Mouse (Mus musculus) stomach, postnatal 0 days (tissue): Measurements from ENCODE around the gene Ascc2. TPM values are rescaled to one million over a fixed set of nuclear protein-coding genes. Genes with fewer than 3 reads are reported as not detected.
"Not testable (repeated sequence)": the region's sequence is repeated elsewhere in the genome, so short reads cannot be mapped to it uniquely, and the experiment has no call there.

Experiments
- ATAC-seq: fragments of 200-750 bp; cut with Nextera tagmentation; 2 replicates; pipeline ENCODE4 v1.8.0; 2017; ENCODE audit not compliant: low FRiP score, low TSS enrichment
- DNase-seq: peaks from one replicate; pipeline ENCODE4 v3.0.0-alpha.2; 2016; ENCODE audit warnings: low spot score
- H3K27ac ChIP-seq: fragments of 300-500 bp; sonication (generic); replicated peaks from 2 replicates; pipeline ENCODE4 v1.5.1; 2014; ENCODE audit warnings: mild to moderate bottlenecking, control low read depth
- H3K27me3 ChIP-seq: fragments of 300-500 bp; sonication (generic); 2 replicates; pipeline ENCODE4 v1.6.1; 2014; ENCODE audit warnings: low read length; ENCODE audit not compliant: control insufficient read depth, insufficient read depth
- H3K36me3 ChIP-seq: fragments of 300-500 bp; sonication (generic); 2 replicates; pipeline ENCODE4 v1.6.1; 2014; ENCODE audit warnings: low read length, mixed read lengths; ENCODE audit not compliant: control insufficient read depth, insufficient read depth
- H3K4me1 ChIP-seq: fragments of 300-500 bp; sonication (generic); replicated peaks from 2 replicates; pipeline ENCODE4 v1.6.1; 2014; ENCODE audit warnings: antibody characterized with exemption; ENCODE audit not compliant: control insufficient read depth, insufficient read depth
- H3K4me2 ChIP-seq: fragments of 300-500 bp; sonication (generic); replicated peaks from 2 replicates; pipeline ENCODE4 v1.6.1; 2014; ENCODE audit warnings: low read depth, mild to moderate bottlenecking, control low read depth, moderate library complexity
- H3K4me3 ChIP-seq: fragments of 300-500 bp; sonication (generic); 2 replicates; pipeline ENCODE4 v1.5.1; 2014; ENCODE audit warnings: low read depth, low read length, control low read depth
- H3K9ac ChIP-seq: fragments of 300-500 bp; sonication (generic); 2 replicates; pipeline ENCODE4 v1.6.1; 2014; ENCODE audit warnings: mild to moderate bottlenecking, low read length, control low read depth, mixed read lengths
- H3K9me3 ChIP-seq: fragments of 300-500 bp; sonication (generic); 2 replicates; pipeline ENCODE4 v1.6.1; 2016; ENCODE audit warnings: low read length; ENCODE audit not compliant: control insufficient read depth
- CTCF ChIP-seq: IDR thresholded peaks from 2 replicates; pipeline ENCODE4 v1.5.1; 2016; ENCODE audit warnings: antibody characterized with exemption, low read depth, mild to moderate bottlenecking, moderate library complexity
- EP300 ChIP-seq: optimal IDR thresholded peaks from 2 replicates; pipeline ENCODE3; 2016; ENCODE audit warnings: antibody characterized with exemption
- WGBS: fragments of 180-500 bp; shearing (Covaris S2); extraction: QIAGEN DNeasy Blood & Tissue Kit; methylation state at CpG from one replicate; pipeline ENCODE4 v1.1.7; 2014; 5-methylcytosine and 5-hydroxymethylcytosine counted together
- polyA plus RNA-seq: library from polyadenylated mRNA; unstranded; fragments of >200 nt; fragmentation: Nextera tagmentation; extraction: Ambion mirVana; gene quantifications from 2 replicates; pipeline ENCODE4 v1.2.1, GENCODE M21; 2015

Ascc2 gene
- polyA plus RNA-seq, 1 experiment from 2014 or later, result 20.2 TPM

DNA sequence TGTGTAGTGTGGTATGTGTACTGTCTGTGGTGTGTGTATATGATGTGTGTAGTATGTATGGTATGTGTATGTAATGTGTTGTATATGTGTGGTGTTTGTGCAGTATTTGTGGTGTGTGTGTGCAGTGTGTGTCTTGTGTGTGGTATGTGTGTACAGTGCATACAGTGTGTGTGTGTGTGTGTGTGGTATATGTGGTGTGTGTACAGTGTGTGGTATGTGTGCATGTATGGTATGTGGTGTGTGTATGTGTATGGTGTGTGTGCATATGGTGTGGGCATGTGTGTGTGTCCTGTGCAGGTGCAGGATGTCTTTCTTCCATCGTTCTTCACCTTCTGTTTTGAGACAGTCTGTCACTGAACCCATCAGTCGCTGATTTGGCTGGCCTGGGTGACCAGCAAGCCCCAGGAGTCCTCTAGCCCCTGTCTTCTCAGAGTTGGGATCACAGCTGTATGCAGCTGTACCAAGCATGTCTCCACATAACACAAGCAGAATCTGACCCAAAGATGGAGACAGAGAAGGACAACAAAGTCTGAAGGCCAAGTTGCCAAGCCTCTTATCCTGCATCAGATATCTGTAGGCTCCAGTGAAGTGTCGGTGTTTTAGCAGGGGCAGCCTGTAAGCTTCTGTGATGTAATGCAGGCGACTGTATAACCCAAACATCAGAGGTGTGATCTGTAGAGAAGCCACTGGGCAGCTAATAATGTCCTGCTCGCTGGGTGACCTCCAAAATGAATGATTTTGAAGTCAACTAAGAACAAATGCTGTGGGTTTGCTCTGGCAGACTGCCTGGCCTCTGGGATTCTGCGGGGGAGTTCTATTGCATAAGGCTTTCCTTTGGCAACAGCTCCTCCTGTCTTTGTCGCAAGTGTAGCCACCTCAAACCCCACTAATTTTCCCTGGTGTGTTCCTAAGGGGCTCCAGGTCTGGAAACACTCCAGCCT lies 59.8 kb downstream of the Ascc2 start:
- Histone ChIP-seq H3K9me3 (no peaks in the 10 kb centered on the region), H3K27me3 (no peaks in the 10 kb centered on the region), H3K36me3 (peaks cover 6% of the 10 kb centered on the region; the same call in 1 of the 2 replicates), H3K4me3 (no peak overlapping the region), H3K4me1 (no peaks in the 10 kb centered on the region; the same call in 1 of the 2 replicates), H3K4me2 (no peak overlapping the region), H3K9ac (no peak overlapping the region; the same call in 1 of the 2 replicates), H3K27ac (0 out of 2 replicates have a peak overlapping the region, but pooled peaks have one; percentile 13)
- TF ChIP-seq CTCF (peak; percentile 76), EP300 (no peak)
- ATAC-seq, result no peak; the same call in 1 of the 2 replicates
- 17% methylated on average over 7 of the region's 7 CpGs for WGBS
- DNase-seq, result peak; percentile 71

DNA sequence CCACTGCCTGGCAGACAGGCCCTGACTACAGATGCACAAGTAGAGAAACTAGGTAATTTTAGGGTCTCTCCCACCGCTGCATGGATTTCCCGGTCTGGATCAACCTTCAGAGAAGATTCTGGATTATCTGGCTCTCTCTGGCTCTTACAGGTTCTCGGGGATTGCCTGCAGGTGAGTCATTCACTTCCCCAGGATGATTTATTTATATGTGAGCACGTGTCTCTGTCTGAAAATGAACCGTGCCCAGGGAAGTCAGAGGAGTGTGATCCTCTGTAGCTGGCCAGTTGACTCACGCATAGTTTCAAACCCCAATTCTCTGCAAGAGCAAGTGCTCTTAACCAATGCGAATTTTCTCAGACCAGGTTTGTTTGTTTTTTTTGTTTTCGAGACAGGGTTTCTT lies 63.2 kb downstream of the Ascc2 start:
- TF ChIP-seq EP300, result no peak
- TF ChIP-seq CTCF, result no peak

DNA sequence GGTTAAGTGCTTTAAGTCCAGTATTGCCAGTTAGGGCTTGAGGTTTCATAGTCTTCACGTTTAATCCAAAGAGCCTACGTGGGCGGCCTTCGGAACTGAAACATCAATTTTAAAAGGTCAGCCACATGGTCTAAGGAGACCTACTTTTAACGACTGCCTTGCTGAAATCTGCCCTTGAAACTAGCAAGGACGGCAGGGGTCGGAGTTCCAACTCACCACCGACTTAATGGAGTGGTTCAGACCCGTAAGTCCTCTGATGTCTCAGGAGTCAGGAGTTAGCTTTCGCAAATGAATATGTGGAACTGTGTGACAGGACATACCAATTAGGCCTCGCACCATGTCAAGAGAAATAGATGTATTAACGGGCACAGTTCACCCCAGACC lies 66.1 kb downstream of the Ascc2 start:
- no peaks in the 10 kb centered on the region for H3K9me3 ChIP-seq
- no peak; the same call in 1 of the 2 replicates for TF ChIP-seq CTCF
- no peak for TF ChIP-seq EP300
- H3K27ac ChIP-seq, result peak overlapping the region; percentile 81
- no peaks in the 10 kb centered on the region for H3K4me1 ChIP-seq
- no peak for ATAC-seq
- H3K27me3 ChIP-seq, result no peaks in the 10 kb centered on the region
- H3K36me3 ChIP-seq, result peaks cover 6% of the 10 kb centered on the region; the same call in 1 of the 2 replicates
- peak overlapping the region; percentile 93 for H3K4me2 ChIP-seq
- peak overlapping the region; percentile 91 for H3K9ac ChIP-seq
- no peak for DNase-seq
- 4% methylated on average over 12 of the region's 12 CpGs for WGBS
- H3K4me3 ChIP-seq, result peak overlapping the region; percentile 82

More for the DNA sequence above, 63.2 kb downstream of the Ascc2 start:
- ATAC-seq (0 out of 2 replicates have a peak, but pooled peaks have one; percentile 36), DNase-seq (no peak)
- no peak overlapping the region for H3K9ac ChIP-seq
- peak overlapping the region; percentile 53; the same call in 1 of the 2 replicates for H3K27ac ChIP-seq
- no peak overlapping the region for H3K4me3 ChIP-seq
- H3K9me3 ChIP-seq, result no peaks in the 10 kb centered on the region
- 60% methylated on average over 8 of the region's 8 CpGs for WGBS
- H3K4me2 ChIP-seq, result no peak overlapping the region
- H3K4me1 ChIP-seq, result no peaks in the 10 kb centered on the region; the same call in 1 of the 2 replicates
- no peaks in the 10 kb centered on the region for H3K27me3 ChIP-seq
- peaks cover 6% of the 10 kb centered on the region; the same call in 1 of the 2 replicates for H3K36me3 ChIP-seq

DNA sequence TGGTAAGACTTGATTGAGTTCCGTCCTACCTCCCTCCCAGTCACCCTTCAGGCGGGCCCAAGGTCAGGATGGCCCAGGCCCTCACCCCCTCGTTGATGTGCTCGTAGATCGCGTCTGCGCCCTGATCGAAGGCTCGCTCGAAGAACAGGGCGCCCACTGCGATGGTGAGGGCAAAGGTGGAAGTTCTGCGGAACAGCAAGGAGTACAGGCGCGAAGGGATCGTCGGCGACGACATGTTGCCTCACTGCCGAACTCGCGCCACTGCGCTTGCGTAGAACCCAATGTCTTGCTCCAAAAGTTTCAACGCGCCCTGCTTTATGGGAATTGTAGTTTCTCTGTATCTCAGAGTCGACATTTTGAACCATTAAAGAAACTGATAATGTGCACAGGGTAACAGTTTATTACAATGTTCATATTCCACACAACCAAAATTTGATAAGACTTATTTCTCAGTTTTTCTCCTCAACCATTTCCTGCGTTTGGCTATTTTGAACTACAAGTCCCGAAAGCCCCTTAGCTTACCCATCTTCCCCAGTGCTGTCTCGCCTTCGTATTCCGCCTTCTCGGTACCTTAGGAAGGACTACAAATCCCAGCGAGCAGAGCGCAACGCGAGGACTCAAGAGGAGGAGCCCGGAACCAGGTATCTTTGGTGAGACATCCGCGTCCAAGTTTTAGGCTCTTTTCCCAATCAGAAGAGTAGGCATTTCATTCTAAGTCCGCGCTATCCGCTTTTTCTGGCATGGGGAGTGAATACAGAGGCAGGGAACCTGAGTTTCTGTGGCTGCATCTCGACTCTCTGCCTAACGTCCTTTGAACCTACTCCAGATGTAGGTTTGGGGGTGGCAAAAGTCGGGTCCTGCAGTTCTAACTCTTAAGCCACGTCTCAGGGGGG lies 66.8 kb downstream of the Ascc2 start, which contains the start of the genes Uqcr10 and Zmat5:
Uqcr10 (minus strand) TSS at position 271 of the 893 bp plus-strand sequence.
Zmat5 (plus strand) TSS at position 607 of the 893 bp plus-strand sequence.
- DNase-seq, result peak; percentile 93
- TF ChIP-seq CTCF (no peak; the same call in 1 of the 2 replicates), EP300 (no peak)
- Histone ChIP-seq H3K36me3 (peaks cover 6% of the 10 kb centered on the region; the same call in 1 of the 2 replicates), H3K9me3 (no peaks in the 10 kb centered on the region), H3K9ac (peak within 1 kb of the TSS; percentile 91), H3K4me2 (peak within 1 kb of the TSS; percentile 93), H3K4me1 (no peaks in the 10 kb centered on the region), H3K4me3 (peak within 1 kb of the TSS; percentile 82), H3K27ac (peak within 1 kb of the TSS; percentile 81), H3K27me3 (no peaks in the 10 kb centered on the region)
- ATAC-seq, result peak; percentile 94
- WGBS, result under 1% methylated on average over 47 of the region's 47 CpGs

DNA sequence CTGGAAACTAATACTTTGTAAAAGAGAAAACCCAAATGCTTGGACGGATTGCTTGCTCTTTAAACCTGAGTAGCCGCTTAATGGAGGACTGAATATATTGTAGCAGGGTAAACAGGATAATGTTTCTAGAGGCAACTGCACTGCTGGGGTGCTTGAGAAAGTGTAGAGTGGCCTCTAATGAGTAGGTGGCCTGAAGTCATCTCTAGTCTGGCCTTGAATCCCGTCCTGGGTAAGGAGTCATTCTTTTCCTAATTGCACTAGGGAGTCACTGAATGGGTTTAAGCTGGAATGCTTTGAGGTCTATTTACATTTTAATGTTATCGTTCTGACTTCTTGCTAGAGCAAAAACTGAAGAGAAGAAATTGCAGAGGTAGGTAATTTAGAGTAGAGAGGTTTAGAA lies 67.6 kb downstream of the Ascc2 start:
- TF ChIP-seq CTCF (no peak), EP300 (no peak)
- DNase-seq (no peak), ATAC-seq (no peak)
- Histone ChIP-seq H3K9me3 (no peaks in the 10 kb centered on the region), H3K36me3 (peaks cover 6% of the 10 kb centered on the region; the same call in 1 of the 2 replicates), H3K4me3 (peak overlapping the region; percentile 82), H3K9ac (peak overlapping the region; percentile 71), H3K27me3 (no peaks in the 10 kb centered on the region), H3K4me1 (no peaks in the 10 kb centered on the region), H3K27ac (peak overlapping the region; percentile 58; the same call in 1 of the 2 replicates), H3K4me2 (peak overlapping the region; percentile 93)
- 7% methylated on average over 4 of the region's 4 CpGs for WGBS

DNA sequence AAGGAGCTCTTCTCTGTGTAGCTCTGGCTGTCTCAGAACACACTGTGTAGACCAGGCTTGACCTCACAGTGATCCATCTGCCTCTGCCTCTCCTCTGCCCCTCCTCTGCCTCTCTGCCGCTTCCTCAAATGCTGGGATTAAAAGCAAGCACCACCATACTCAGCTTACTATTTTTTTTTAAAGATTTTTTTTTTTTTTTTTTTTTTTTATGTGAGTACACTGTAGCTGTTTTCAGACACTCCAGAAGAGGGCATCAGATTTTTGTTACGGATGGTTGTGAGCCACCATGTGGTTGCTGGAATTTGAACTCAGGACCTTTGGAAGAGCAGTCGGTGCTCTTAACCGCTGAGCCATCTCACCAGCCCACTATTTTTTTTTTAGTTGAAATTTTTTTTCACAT lies 72.6 kb downstream of the Ascc2 start:
- WGBS, result 82% methylated on average over 4 of the region's 4 CpGs

More for the DNA sequence above, 72.6 kb downstream of the Ascc2 start:
- H3K36me3 ChIP-seq, H3K27ac ChIP-seq, H3K4me1 ChIP-seq, H3K4me2 ChIP-seq, H3K9me3 ChIP-seq, H3K27me3 ChIP-seq, DNase-seq, H3K4me3 ChIP-seq, ATAC-seq, H3K9ac ChIP-seq: not testable (repeated sequence)
